Mouse (Mus musculus) B cell, adult 62 days (primary cell): Measurements from ENCODE around the gene Nphp1. TPM values are rescaled to one million over a fixed set of nuclear protein-coding genes. Genes with fewer than 3 reads are reported as not detected.

ENCODE experiments used
- total RNA-seq: library from RNA; stranded (reverse); gene quantifications from 4 replicates; pipeline ENCODE4 v1.2.4, GENCODE M21; 2023

Gene Nphp1
- 1.4 to 2.9 TPM (median 1.9 TPM) in 4 replicates for total RNA-seq

GRCm38 (mm10) chr2:127788440-127789116 is at the start of gene Nphp1:
Nphp1 (minus strand) TSS chr2:127788897.

GRCm38 (mm10) chr2:127831401-127832102 is 42.9 kb upstream of the Nphp1 start, which contains the start of gene Bub1:
Bub1 (minus strand) TSS chr2:127831865.

GRCm38 (mm10) chr2:127791919-127792603 is 3.4 kb upstream of the Nphp1 start, which contains the start of gene Mtln:
Mtln (minus strand) TSS chr2:127792488.

GRCm38 (mm10) chr2:127729671-127730070 is 59.0 kb downstream of the Nphp1 start, which contains the start of gene Mall:
Mall (minus strand) TSS chr2:127729932.

Other genes starting within 250 kb of the Nphp1 start
- gene Prom2, start 247.4 kb downstream of the Nphp1 start, total RNA-seq, result not detected in 4 replicates
- gene Zfp661, start 201.8 kb downstream of the Nphp1 start, total RNA-seq, result 4.1 to 5.7 TPM (median 4.9 TPM) in 4 replicates
- 74.3 to 98.2 TPM (median 82.5 TPM) in 4 replicates for gene Mrps5, start 201.7 kb downstream of the Nphp1 start, total RNA-seq
- gene Mal, start 132.2 kb downstream of the Nphp1 start, total RNA-seq, result not detected in 4 replicates
- 0.44 to 0.85 TPM (median 0.57 TPM) in 3 of 4 replicates, not detected in the other for gene Mall, start 59.0 kb downstream of the Nphp1 start, total RNA-seq
- 10.9 to 15.6 TPM (median 12.8 TPM) in 4 replicates for gene Mtln, start 3.6 kb upstream of the Nphp1 start, total RNA-seq
- 0.39 to 2.0 TPM (median 0.98 TPM) in 4 replicates for gene Bub1, start 43.0 kb upstream of the Nphp1 start, total RNA-seq
- not detected in 4 replicates for gene Acoxl, start 50.0 kb upstream of the Nphp1 start, total RNA-seq